Mouse (Mus musculus) regulatory T cell (primary cell): ENCODE results near the gene Foxred2.

Experiments used
- in situ Hi-C: fragments of 300-600 bp; cut with MboI, MseI; formaldehyde crosslinking; loops from one replicate; pipeline ENCODE4 v1.15.1; 2025; ENCODE audit warnings: high pct_unique_total_duplicates

The Foxred2 gene

DNA sequence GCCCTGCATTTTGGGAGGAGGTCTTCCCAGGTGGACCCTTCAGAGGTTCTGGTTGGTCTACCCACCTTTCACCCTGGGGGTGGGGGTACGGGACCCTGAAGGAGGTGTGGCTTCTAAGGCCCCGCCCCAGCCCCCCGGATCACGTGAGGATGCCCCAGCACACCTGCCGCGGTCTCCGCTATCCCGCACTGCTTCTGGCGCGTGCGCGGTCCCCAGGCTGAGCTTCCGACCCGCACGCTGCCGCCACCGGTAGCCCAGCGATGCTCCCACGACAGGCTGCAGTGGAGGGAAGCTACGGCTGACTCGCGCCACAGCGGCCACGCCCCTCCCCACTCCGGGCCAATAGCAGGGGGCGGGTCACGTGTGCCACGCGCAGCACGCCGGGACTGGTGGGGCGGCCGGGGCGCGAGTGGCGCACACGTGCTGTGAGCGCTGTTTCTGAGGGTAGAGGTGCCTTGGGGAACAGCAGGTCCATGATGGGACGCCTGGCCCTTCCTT is at the start of gene Foxred2:
Gene Foxred2 (minus strand): TSS at position 319 of the 498 bp plus-strand sequence.
- in situ Hi-C loops = loop anchor here (25.0 kb wide), 1 partner anchor 1744 kb away; no protein-coding TSS in a partner anchor

DNA sequence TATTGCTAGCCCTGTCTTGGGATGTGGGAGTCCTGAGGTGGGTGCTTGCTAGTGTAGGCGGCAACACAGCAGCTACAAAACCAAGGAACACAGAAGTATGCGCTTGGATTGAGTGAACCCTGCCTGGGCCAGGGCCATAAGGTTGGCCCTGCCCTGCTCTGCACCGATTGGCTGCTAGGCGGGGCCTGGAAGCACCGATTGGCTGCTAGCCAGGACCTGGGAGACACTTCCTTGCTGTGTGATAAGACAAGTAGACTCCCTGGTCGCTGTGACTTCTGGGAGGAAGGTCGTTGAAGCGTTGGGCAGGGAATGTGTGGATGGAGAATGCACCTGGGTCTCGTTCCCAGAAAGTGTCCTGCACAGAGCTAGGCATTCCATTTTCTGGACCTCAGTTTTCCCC is 47.4 kb upstream of the Foxred2 start:
- in situ Hi-C loops = loop anchor here (25.0 kb wide), 2 partner anchors 658 to 992 kb away; no protein-coding TSS in a partner anchor

DNA sequence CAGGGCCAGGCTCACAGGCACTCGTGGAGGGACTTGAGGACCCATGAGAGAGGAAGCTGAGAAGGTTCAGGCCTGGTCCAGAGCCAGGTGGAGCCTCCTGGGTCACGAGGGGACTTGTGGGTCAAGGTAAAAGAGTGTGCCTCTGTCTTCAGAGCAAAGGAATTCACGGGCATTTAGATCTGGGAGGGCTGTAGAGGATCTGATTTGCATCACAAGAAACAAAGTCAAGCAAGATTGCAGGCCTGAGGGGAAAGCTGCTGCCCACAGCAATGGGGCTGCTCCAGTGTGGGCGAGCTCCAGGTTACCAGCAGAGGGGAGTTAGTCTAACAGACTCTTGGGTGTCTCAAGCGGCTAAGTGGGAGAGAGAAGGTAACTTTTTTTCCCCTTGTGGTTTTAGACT is 44.9 kb upstream of the Foxred2 start:
- in situ Hi-C loops = loop anchor here (25.0 kb wide), 2 partner anchors 661 to 989 kb away; no protein-coding TSS in a partner anchor

DNA sequence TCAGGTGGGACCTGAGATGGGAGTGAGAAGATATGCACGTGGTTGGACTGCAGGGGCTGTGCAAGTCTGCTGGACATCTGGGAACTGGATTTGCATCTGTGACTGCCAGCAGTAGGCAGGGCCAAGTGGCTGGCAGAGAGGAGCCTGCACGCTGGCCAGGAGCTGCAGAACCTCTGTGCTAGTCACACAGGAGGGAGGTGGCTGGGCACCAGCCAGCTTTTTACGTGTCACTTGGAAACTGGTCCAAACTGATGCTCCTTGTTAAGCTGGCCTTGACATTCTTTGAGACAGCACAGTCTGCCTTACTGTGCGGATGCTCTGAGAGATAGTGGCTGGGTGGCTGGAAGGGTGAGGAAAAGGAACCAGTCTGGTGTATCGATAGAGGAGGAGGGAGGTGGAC is 32.0 kb upstream of the Foxred2 start:
- in situ Hi-C loops = no loop called here

DNA sequence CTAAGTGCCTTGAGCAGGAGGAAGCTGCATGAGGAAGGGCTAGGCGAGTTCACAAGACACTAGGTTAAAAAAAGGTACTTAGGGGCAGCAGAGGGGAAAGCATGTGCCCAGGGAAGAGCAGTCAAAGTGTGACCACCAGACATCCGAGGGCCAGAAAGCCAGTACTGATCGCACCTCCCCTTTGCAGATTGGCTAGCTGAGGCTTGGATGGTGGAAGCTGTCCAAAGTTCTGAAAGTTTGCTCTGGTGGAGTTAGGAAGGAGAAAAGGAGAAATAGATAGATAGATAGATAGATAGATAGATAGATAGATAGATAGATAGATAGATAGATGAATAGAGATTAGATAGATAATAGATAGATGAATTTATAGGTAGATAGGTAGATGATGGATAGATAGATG is 26.9 kb upstream of the Foxred2 start:
- in situ Hi-C loops = no loop called here

DNA sequence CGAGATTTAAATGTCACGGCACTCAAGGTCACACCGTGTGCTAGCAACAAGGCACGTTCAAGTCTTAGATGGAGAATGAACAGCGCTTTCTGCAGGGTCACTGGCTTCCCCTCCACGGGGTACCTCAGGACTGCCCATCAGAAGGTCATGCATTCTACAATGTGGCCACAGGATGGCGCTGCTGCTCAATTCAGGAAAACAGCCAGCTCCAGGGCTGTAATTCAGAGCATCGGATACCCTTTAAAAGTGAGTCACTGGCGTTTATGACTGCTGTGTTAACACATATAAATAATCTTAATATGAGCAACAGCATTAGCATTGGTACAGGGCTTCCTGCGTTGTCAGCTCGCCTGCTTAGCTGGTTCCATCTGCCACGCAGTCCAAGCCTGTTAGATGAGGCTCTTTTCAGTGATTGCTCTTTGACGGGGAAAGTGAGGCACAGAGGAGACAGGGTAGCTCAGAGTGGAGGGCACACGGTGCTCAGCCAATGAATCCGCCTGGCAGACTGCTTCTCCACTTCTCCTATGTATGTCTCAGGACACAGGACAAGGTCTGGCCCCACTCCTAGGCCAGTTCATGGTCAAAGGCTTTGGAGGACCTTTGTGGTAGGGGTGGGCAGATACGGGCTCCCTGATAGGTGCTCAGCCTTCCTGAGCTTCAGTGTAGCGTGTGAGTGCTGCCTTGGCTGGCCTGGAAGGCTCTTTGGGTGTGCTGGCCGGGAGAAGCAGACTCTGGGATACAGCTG is 25.8 kb upstream of the Foxred2 start:
- in situ Hi-C loops = no loop called here

DNA sequence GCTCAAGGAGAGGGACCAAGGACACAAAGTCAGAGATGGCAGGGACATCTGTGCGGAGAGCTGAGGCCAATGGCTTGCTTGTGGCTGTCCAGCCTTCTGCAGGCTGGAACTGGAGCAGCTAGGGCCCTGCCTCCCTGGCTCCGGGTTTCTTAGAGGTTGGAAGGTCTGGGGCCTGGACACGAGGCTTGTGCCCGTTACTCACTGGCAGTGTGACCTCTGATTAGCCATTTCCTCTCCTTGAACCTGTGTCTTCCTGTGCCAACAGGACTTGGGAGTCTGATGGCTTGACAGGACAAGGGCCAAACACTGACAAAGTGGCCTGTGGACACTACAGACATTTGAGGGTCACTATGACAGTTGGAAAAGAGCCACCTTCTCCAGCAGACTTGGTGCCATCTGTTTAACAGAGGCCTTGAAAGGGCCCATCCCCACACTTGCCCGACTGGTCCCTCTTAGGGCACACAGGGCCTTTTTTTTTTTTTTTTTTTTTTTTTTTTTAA is 24.7 kb upstream of the Foxred2 start:
- in situ Hi-C loops = no loop called here

DNA sequence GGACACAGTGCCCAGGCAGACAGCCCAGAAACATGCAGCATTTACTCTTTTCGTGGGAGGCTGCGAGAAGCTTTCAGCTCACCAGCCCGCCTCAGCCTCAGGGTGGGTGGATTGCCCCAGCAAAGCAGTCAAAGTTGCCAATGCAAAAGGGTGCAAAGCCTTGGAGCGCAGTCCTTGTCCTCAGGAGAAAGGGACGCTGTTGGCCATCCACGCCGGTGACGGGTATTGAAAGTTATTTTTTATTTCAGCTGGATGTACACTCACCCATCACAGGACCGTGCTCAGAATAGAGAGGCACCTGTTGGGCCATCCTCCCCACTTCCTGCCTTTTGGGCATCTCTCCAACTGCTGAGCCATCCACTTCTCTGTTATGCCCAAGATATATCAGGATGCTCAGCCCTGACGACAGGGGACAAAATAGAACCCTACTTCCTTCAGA is 22.9 kb upstream of the Foxred2 start:
- in situ Hi-C loops = no loop called here

DNA sequence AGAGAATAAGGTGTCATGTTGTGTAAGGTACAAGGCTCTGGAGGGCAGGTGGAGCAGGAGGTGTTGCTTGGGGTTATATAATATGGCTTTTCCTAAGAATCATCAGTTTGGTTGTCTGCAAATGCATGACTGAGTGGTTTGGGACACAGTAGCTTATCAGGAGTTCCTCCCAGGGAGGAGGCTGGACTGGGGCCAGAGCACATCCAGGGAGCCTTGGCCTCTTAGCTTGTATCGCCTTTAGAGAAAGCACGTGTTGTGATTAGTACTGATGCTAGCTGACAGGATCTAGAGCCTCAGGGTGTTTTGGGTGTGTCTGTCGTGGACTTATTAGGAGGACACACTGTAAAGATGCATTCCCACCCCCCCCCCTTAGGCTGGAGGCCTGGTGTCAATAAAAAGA is 21.1 kb upstream of the Foxred2 start:
- in situ Hi-C loops = no loop called here

DNA sequence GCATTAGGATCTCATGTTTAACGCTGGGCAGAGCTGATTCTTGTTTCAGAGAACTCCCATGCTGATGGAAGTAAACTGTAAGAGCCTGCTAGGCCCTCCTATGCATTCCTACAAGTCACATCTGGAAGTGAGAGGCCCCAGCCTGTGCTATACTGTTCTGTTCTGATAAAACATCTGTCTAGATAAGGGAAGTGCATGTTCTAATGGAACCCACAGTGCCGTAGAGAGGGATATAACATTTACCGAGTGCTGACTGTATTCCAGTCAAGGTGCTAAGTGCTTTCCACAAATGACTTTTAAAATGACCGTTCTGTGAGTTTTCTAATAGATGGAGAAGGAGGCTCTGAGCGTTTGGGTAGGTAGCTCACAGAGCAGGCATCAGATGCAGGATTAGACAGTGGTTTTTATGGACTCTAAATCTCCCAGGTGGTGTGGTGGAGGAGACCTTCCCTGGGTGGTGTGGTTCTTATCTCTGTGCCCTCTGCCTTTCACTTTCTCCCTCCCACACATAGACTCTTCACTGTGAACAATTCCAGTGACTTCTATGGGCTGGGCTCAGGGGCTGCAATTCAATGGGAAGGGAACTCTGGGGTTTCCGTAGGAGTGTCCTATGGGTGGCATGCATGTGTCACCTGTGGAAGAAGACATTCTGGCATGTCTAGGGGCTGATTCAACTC is 17.8 kb upstream of the Foxred2 start:
- in situ Hi-C loops = loop anchor here (25.0 kb wide), 1 partner anchor 1762 kb away; no protein-coding TSS in a partner anchor

DNA sequence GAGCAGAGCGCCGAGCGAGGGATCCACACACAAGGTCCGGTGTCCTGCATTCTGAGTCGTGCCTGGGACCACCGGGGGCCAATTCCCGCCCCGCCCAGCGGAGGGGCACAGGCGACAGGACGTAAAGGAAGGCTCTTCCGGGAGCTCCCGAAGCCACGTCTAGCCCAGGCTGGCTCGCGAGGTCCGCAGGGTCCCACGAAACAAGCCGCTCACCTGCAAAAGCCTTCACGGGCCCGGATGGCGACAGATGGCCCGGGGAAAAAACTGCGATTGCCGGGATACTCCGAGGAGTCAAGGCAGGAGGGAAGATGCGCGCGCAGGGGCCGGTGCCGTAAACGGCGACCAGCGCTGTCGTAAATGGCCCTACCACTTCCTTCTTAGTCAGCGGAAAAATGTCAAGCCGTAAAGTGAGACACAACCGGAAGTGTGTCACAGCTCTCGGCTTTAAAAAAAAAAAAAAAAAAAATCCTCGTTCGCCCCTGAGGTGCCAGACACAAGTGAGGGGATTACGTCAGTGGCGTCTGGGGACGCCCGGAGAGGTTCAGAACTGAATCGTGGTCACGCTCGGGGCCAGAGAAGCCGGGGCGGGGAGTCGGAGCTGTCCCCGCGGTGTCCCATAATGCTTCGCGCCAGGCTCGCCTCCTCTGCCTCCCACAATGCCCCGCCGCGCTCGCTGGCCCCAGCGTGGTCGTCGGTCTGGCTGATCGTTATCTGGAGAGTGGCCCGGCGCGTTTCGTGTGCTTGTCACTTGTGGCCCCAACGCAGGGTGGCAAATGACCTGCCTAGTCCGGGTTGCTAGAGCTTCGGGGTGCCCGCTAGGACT is 14.2 kb upstream of the Foxred2 start, which contains the start of gene Eif3d:
Gene Eif3d (minus strand): TSS at position 344 of the 823 bp plus-strand sequence.
- in situ Hi-C loops = loop anchor here (25.0 kb wide), 1 partner anchor 1758 kb away; no protein-coding TSS in a partner anchor

DNA sequence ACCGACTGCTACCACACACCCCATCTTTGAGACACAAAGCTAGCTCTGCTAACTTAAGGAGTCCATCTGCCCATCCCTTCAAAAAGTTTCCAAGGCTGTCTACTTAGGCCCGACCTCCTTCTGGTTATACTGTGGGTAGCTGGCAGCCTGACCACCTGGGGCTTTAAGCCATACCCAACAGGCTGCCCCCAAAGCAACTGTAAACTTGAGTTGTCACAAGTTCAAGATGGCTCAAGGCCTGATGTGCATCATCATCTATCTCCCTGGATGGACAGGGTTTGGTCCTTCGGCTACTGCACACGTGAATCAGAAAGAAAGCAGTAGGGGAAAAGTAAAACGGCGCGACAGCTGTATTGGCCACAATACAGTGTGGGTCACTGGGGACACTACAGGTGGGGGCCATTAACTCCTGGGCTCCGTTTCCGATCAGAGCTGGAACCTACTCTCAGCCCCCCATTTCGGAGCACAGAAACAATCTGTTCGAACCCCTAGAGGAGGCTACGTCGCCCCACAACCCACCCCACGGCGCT is 13.5 kb upstream of the Foxred2 start:
- in situ Hi-C loops = loop anchor here (5.0 to 25.0 kb wide), 2 partner anchors 38 to 1758 kb away; no protein-coding TSS in a partner anchor

DNA sequence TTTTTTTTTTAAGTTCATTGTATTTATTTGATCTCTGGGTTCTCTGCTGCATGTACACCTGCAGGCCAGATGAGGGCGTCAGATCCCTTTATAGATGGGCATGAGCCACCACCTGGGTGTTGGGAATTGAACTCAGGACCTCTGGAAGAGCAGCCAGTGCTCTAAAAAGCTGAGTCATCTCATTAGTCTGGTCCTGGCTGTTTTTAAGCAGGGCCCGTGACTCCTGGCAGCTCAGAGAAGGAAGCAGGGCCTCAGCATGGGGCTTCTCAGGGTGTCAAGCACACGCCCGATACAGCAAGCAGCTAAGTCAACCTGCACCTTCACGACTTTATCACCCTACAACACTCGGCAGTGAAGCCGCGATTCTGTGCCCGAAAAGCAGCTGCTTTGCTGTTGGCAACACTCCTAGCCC is 8.6 kb upstream of the Foxred2 start:
- in situ Hi-C loops = loop anchor here (5.0 to 25.0 kb wide), 2 partner anchors 33 to 1753 kb away; no protein-coding TSS in a partner anchor

DNA sequence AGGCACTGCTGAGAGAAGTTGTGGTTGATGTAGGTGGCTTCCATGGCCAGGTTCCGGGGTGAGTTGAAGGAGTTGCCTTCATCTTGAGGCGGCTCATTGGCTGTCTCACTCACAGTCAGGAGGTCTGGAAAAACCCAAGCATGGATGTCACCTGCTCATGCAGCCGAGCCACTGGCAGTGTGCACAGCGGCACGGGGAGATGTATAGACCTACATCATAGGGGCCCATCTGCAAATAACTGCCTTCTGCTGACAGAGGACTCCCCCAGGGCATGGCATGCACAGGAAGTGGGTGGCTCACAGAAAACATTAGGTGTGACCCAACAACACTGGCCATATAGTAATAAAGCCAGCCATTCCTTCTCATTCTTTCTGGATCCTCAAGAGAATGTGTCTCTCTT is 5.9 kb upstream of the Foxred2 start:
- in situ Hi-C loops = loop anchor here (25.0 kb wide), 1 partner anchor 1750 kb away; no protein-coding TSS in a partner anchor

DNA sequence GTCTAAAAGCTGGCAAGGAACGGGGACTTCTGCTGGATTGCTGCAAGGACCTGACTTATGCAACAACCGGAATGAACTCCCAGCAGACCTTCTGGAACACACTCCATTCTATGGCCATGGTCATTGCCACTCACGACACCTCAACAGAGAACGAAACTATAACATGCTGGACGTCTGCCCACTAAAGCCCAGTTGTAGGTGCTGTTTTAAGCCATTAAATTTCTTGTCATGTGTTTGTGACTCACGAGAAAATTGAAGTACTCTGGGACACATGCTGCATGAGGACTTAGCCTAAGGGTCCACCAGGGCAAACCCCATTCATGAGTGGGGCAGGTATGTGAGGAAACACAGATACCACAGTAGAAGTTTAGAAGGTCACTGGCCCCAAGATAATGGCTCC is 4.2 kb upstream of the Foxred2 start:
- in situ Hi-C loops = loop anchor here (25.0 kb wide), 1 partner anchor 1748 kb away; no protein-coding TSS in a partner anchor

DNA sequence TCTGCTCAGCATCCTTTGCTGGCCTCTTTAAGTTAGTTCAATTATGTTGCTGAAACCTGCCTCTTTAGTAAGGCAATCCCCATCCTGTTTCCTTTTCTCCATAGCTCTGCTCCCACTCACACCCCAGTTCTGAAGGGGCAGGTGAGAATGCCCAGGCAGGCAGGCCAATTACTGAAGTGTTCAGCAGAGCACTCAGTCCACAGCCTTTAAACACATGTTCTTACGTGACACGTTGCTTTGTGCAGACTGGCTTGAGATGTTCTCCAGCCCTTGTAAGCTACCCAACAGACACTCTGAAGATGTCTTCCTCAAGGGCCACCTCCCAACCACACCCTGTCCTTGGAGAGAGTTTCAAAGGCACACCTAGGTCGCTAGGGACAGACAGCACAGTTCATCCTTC is 1.5 kb upstream of the Foxred2 start:
- in situ Hi-C loops = loop anchor here (25.0 kb wide), 1 partner anchor 1746 kb away; no protein-coding TSS in a partner anchor

DNA sequence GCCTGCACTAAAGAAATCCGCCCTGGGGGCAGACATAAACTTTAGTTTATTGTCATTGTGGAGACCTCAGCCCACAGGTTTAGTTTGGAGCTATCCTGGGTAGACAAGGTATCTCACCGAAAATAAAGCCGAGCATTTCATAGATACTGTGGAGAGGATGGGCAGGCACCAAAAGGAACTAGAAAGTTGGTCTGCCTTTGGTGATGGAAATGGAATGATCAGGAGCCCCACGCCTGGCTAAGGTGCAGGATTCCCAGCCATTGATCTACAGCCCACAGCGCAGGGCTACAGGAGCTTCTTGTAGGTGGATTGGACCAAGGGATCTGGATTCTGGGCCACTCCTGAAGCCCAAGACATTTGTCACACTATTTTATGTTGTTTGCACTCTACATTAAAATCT is 1.1 kb upstream of the Foxred2 start:
- in situ Hi-C loops = loop anchor here (25.0 kb wide), 1 partner anchor 1745 kb away; no protein-coding TSS in a partner anchor

DNA sequence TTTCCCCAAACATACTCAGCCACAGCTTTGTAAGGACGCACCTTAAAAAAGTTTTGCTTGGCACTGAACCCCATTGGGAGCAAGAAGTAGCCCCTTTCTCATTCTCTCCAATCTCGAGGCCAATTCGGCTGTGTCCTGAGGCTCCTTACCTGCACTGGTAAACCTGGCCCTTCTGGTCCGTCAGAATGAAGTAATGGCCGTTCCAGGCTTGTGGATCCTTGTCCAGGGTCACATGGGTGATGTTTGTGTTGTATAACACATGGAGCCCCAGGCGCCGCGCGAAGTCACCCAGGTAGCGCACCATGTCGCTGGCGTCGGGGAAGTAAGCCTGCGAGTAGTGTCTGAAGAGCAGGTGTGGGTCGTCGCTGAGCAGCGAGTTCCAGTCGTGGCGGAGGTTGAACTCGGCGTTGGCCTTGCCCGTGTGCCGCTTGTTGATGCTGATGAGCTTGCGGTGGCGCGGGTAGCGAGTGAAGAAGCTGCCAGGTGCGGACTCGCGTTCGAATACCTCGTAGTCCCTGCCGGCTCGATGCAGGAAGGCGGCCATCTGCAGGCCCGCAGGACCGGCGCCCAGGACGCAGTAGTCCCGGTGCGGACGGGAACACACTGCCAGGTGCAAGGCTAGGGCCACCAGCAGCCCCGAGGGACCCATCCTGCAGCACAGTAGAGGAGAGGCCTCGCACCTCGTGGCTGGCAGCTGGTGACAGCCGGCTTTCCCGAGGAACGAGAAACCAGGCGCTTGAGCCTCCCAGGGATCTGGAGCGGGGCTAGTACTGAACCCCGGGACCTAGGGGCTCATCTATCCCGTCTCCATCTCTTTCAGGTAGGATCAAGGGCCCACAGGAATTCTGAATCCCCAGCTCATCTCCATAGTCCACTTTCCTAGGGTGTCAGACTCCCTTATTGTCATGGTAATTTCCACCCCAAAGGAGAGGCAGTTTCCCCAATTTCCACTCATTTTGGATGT is 800 bp downstream of the Foxred2 start:
- in situ Hi-C loops = loop anchor here (25.0 kb wide), 1 partner anchor 1743 kb away; no protein-coding TSS in a partner anchor

DNA sequence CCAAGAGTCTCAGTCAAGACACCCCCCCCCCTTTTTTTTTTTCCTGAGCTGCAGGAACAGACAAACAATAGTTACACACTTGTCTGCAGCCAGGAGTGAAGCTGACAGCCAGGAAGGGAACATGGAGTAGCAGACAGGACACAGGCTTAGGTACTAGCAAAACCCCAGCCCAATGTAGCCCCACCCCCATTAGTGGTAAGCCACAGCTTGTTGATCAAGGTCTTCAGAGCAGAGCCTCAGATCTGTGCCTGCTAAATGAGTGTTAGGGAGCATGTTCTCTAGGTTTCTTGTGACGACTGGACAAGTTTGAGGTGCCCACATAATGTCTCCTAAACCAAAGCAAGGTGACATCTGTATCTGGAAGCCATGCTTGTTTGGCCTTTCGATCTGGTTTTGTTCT is 2.2 kb downstream of the Foxred2 start:
- in situ Hi-C loops = loop anchor here (25.0 kb wide), 1 partner anchor 1742 kb away; no protein-coding TSS in a partner anchor
